Mouse (Mus musculus): ENCODE results near the gene Slc35d2.

- TF ChIP-seq CTCF (IDR thresholded peaks at IDR 0.05) (no peak), EP300 (IDR thresholded peaks at IDR 0.05) (no peak)
Observed at GRCm38 (mm10) chr13:64110421-64110820, 18.7 kb downstream of the Slc35d2 start.
